Mouse (Mus musculus) spleen, adult 2 months (tissue): ENCODE measurements around the gene Clstn2.

Source experiments
- CTCF ChIP-seq: fragments of 200-500 bp; IDR thresholded peaks from 2 replicates; pipeline ENCODE4 v1.5.1; 2011; ENCODE audit warnings: mild to moderate bottlenecking, inconsistent platforms; ENCODE audit not compliant: insufficient read depth, insufficient read length, insufficient replicate concordance; ENCODE audit errors: extremely low read depth
- POLR2A ChIP-seq: fragments of 200-500 bp; IDR thresholded peaks from 2 replicates; pipeline ENCODE4 v1.6.1; 2011; ENCODE audit warnings: low read depth, low read length, inconsistent platforms

- TF ChIP-seq POLR2A, result no peak
- TF ChIP-seq CTCF, result no peak
Observed at GRCm38 (mm10) chr9:97486826-97487225, 546.2 kb downstream of the Clstn2 start.
